12 mouse cellular contexts compared by ENCODE assay signal in the genomic region with DNA sequence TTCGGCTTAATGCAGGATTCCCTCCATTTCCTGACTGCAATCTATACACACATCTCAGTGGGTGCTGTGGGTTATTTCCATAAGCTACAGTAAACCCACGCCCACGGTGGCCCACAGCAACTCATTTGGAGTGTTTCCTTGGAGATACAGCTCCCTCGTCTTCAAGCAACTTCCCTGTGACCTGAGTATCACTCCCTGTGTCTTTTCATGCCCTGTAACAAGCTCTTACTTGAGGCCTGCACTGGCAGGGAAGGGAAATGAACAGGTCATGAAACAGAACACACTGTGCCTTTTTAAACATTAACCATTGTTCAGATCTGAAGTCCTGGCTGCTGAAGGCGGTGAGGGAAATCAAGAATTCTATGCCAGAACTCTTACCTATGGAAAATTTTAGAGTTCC. TPM values are rescaled to one million over a fixed set of nuclear protein-coding genes. Genes with fewer than 3 reads are reported as not detected.
DNase-seq lines count a peak whose midpoint lies in the region; ATAC-seq lines count a peak whose summit lies in the region.
"Had no signal": no experiment of that assay in that cellular context is flagged by ENCODE, and none has a peak within 500 bp of the region (broad histone marks: within the 10 kb centered on the region; RNA-seq: fewer than 3 reads in every experiment).

No protein-coding gene starts in this region.

- intact Hi-C loops in left cerebral cortex, postnatal 25 days (cut with DNase I) = loop anchor here (5.0 kb wide), 1 partner anchor 35 kb away; no protein-coding TSS in a partner anchor
- intact Hi-C loops in left cerebral cortex, postnatal 10 days (cut with DNase I) = no loop called here

- ATAC-seq in inflammation-experienced regulatory T-cells, adult 6 months = no peak
- ATAC-seq: forebrain, postnatal 0 days had no signal

- peak; percentile 30 to 83 for DNase-seq in left cerebral cortex, postnatal 25 days (ENCODE audit: low spot score in 2 of 2)
- no peak for DNase-seq in left cerebral cortex, postnatal 10 days (ENCODE audit: extremely low spot score in 1 of 2, low spot score in 2 of 2)
- DNase-seq in brain, adult 2 months (ENCODE audit: low read depth, low spot score) = peak; percentile 67
- peak; percentile 59 for DNase-seq in kidney, adult 11 months
- peak; percentile 69 for DNase-seq in kidney, postnatal 14 days
- no peak for DNase-seq in heart, postnatal 4 days
- no peak for DNase-seq in cerebellum, adult 9-11 months
- DNase-seq: adrenal gland, adult 2 months; cerebellum, adult 9-10 months; forebrain, postnatal 0 days; spleen, adult 18-20 months had no signal

RNA-seq across cellular contexts. Expression of gene Dusp6, which starts 40.3 kb away (rescaled TPM):
- total RNA-seq in left cerebral cortex, postnatal 25 days (2021) = 100 to 1,000 TPM; 108 to 109 TPM
- 10 to 100 TPM; 68.8 to 72.4 TPM for total RNA-seq in left cerebral cortex, postnatal 10 days (2021)
- polyA plus RNA-seq in inflammation-experienced regulatory T-cells, adult 6 months (2017; shearing (Covaris generic)) = 10 to 100 TPM; 32.8 to 52.8 (median 41.2) TPM
- total RNA-seq in heart, postnatal 4 days (2021) = 10 to 100 TPM; 37.0 to 38.2 TPM

Comparison
In these comparisons a context has a peak if more than half of its experiments do, and no peak if none do; other contexts are left out.
1. DNase-seq: peak in left cerebral cortex, postnatal 25 days (2 of 2), brain, adult 2 months (single experiment), kidney, adult 11 months (single experiment) and kidney, postnatal 14 days (single experiment); none in left cerebral cortex, postnatal 10 days (0 of 2), heart, postnatal 4 days (single experiment) and cerebellum, adult 9-11 months (single experiment).